Mouse (Mus musculus): ENCODE data around the gene Apol10b.
"Not testable (repeated sequence)": the region's sequence is repeated elsewhere in the genome, so short reads cannot be mapped to it uniquely, and the experiment has no call there.

The Apol10b gene

DNA sequence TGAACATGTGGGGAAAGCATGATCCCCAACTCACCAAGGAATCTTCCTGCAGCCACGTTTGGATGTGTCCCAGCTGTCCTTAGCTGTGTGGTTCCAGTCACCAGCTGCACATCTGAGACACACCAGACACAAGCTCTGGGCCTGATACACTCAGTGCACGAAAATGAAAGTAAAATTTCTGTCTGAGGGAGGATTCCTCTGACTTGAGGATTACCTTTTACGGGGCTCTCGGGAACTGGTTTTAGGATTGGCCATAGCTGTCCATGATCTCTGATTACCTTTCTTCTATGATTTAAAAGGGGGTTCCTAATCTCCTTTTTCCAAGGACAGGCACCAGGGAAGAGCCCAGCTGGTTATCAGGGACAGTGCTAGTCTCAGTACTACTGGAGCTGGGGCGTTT is at the start of gene Apol10b:
Apol10b (minus strand) TSS at position 165 of the 400 bp plus-strand sequence.
- in situ Hi-C loops (cut with MboI; ENCODE audit: unreplicated experiment in 2 of 2), result no loop called here

- in situ Hi-C loops (cut with MboI; ENCODE audit: unreplicated experiment in 2 of 2), result not testable (repeated sequence)
Measured at GRCm38 (mm10) chr15:77643176-77643575, 47.3 kb upstream of the Apol10b start, which contains the start of gene Apol11b. TSS of gene Apol11b (minus strand) at chr15:77643286.

DNA sequence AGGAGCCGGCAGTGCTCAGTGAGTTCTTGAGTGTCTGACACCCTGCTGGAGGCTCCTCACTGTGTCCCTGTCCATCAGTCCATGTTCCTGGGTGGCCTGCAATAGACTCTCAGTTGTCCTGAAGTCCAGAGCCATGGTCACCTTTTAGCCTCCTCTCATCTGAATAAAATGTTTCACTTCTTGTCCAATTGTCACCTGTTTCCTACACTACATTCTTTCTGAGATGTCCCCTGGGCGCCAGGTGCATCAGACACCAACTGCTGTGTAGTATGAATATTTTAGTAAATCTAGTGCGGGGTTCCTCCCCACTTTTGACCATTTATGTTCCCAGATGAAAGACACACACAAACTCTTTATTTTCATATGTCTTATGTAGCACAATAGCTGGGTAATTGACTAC is 33.9 kb upstream of the Apol10b start:
- in situ Hi-C loops (cut with MboI; ENCODE audit: unreplicated experiment in 2 of 2), result not testable (repeated sequence)

DNA sequence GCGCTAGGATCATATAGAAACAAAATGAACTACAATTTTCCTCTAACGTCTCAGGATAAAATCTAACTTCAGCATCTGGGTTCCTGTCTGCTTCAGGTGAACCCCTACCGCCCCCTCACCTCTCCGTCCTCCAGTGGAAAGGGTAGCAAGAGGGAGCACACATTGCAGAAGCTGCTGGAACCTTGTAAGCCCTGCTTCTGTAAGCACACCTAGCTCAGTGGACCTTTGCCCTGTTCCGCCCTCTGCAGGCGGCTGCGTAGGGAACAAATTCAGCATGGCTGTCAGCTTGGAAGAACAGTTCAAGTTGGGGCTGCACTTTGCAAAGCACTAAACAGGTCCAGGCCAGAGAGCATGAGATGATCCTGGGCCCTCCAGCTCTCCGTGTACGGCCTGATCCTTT is 32.7 kb upstream of the Apol10b start:
- in situ Hi-C loops (cut with MboI; ENCODE audit: unreplicated experiment in 2 of 2), result not testable (repeated sequence)

DNA sequence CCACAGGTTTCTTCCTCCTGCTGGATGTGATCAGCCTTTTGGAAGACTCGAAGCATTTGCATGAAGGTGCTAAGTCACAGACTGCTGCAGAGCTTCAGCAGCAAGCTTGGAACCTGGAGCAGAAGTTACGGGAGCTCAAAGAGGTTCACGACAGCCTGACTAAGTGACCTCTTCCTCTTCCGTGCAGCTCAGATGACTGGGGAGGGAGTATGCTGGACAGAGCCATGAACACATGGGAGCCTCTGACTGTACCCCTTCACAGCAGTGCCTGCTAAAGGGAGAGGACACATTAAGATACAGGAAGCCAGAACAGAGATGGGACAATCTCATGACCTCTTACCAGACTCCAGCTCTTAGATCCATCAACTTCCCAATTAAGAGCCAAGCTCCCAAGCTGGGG is 30.5 kb upstream of the Apol10b start:
- in situ Hi-C loops (cut with MboI; ENCODE audit: unreplicated experiment in 2 of 2), result not testable (repeated sequence)

DNA sequence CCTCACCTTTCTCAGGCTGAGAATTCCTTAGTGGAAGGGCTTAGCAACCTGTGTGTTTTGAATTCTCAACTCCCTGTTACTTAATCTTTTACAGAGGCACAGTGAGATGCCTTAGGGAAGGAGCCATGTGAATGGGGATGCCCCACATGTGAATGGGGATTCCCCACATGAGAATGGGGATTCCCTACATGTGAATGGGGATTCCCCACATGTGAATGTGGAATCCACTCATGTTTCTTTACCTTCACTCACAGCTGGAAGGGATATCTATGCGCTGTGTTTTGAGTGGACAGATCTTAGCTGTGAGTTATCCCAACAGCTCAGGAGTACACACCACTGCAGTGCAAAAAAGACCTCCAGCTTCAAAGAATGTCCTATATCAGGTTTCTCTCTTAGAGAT is 28.8 kb upstream of the Apol10b start:
- in situ Hi-C loops (cut with MboI; ENCODE audit: unreplicated experiment in 2 of 2), result no loop called here

DNA sequence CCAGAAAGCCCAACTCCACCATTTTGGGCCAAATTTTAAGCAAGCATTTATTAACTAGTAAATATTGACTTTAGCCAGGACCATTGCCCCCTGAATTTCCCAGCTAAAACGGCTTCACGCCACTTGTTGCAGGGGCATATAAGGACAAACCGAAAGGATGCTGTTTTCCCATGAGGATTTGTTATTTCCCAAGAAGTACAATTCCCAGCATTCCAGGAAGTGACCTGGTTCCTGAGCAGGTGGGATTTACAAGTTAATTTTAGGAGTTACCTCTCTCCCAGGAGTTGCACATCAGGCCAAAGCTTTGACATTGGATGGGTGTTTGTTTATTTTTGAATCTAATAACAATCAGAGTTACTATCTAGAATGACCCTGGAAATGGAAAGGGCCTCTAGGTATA is 10.1 kb upstream of the Apol10b start:
- in situ Hi-C loops (cut with MboI; ENCODE audit: unreplicated experiment in 2 of 2), result no loop called here

- in situ Hi-C loops (cut with MboI; ENCODE audit: unreplicated experiment in 2 of 2), result no loop called here
Measured at GRCm38 (mm10) chr15:77598958-77599357, 3.0 kb upstream of the Apol10b start, which contains the start of gene Gm36245. TSS of gene Gm36245 (plus strand) at chr15:77599258.

- in situ Hi-C loops (cut with MboI; ENCODE audit: unreplicated experiment in 2 of 2), result no loop called here
Measured at GRCm38 (mm10) chr15:77598429-77598828, 2.5 kb upstream of the Apol10b start.

GRCm38 (mm10) chr15:77593557-77593956 is 2.4 kb downstream of the Apol10b start:
- in situ Hi-C loops (cut with MboI; ENCODE audit: unreplicated experiment in 2 of 2), result no loop called here

- in situ Hi-C loops (cut with MboI; ENCODE audit: unreplicated experiment in 2 of 2), result no loop called here
Measured at GRCm38 (mm10) chr15:77590881-77591280, 5.0 kb downstream of the Apol10b start.

GRCm38 (mm10) chr15:77588981-77589380 is 6.9 kb downstream of the Apol10b start:
- in situ Hi-C loops (cut with MboI; ENCODE audit: unreplicated experiment in 2 of 2), result no loop called here

DNA sequence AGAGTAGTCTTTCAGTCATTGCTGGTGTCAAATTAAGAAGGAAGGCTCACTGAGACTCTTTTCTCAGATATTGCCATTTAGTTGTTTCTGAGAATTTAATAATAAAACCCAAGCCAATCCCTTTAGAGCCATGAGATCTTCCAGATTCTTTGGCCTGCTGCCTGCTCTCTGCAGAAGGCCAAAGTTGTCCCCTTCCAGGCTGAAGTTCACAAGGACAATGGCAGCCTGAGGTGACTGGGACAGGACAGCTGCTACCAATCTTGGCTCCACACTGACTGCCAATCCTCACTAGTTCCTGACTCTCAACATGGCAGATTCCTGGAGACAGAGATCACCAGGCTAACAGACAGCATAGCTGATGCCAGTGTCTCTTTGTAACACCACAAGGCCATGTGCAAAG is 8.9 kb downstream of the Apol10b start:
- in situ Hi-C loops (cut with MboI; ENCODE audit: unreplicated experiment in 2 of 2), result no loop called here

DNA sequence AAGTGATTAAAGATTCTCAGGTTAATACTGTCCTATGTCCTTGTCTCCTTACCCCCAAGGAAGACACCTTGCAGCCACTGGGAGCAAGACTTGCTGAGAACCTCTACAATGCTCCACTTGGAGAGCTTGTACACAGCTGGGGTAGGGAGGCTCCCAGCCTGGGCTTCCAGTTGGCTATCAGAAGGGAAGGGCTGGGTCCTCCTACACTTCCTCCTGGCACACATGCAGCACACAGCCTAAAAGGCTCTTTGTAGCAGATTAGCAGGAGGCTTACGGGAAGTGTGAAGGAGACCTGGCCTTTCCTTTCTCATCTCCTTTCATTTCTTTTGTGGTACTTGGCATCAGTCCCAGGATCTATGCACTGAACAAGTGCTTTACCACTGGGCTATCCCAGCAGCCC is 14.2 kb downstream of the Apol10b start:
- in situ Hi-C loops (cut with MboI; ENCODE audit: unreplicated experiment in 2 of 2), result loop anchor here in 1 of 2 experiments (5.0 kb wide), 1 partner anchor 64 kb away; no protein-coding TSS in a partner anchor

DNA sequence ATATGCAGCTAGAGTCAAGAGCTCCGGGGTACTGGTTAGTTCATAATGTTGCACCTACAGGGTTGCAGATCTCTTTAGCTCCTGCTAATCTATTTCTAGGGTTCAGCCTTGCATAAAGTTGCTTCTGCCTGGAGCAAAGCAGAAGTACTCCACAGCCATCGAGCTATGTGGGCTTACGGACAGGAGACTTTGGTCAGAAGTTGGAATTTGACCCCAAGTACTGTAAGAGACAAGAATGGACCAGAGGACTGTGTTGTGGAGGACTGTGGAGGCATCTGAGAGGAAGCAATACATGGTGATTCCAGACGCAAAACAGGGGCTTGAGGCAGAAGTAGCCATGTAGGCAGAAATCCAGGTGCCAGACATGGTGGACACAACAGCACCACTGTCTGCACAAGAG is 16.6 kb downstream of the Apol10b start:
- in situ Hi-C loops (cut with MboI; ENCODE audit: unreplicated experiment in 2 of 2), result no loop called here

- in situ Hi-C loops (cut with MboI; ENCODE audit: unreplicated experiment in 2 of 2), result no loop called here
Measured at GRCm38 (mm10) chr15:77578801-77579200, 17.1 kb downstream of the Apol10b start.

- in situ Hi-C loops (cut with MboI; ENCODE audit: unreplicated experiment in 2 of 2), result loop anchor here in 1 of 2 experiments (10.0 kb wide), 1 partner anchor 52 kb away; no protein-coding TSS in a partner anchor
Measured at GRCm38 (mm10) chr15:77563219-77563618, 32.7 kb downstream of the Apol10b start.

DNA sequence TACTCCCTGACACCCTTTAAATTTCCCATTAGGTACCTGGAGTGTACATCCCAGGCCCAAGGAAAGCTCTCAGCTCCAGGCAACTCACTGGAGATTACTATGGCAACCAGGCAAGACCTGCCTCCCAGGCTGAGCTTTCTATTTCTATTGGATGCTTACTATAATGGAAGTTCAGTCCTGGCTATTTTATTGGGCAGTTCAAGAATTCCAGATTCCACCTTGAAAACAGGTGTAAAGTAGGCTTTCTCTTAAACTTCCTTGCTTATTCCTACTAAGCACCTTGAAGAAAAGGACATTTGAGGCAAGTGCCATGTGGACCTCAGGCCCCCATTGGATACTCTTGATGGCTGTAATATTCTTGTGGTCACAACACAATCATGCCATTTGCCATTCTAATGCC is 34.1 kb downstream of the Apol10b start, which contains the start of gene 1700025B11Rik:
1700025B11Rik (minus strand) TSS at position 101 of the 400 bp plus-strand sequence.
- in situ Hi-C loops (cut with MboI; ENCODE audit: unreplicated experiment in 2 of 2), result loop anchor here in 1 of 2 experiments (10.0 kb wide), 1 partner anchor 53 kb away; no protein-coding TSS in a partner anchor

DNA sequence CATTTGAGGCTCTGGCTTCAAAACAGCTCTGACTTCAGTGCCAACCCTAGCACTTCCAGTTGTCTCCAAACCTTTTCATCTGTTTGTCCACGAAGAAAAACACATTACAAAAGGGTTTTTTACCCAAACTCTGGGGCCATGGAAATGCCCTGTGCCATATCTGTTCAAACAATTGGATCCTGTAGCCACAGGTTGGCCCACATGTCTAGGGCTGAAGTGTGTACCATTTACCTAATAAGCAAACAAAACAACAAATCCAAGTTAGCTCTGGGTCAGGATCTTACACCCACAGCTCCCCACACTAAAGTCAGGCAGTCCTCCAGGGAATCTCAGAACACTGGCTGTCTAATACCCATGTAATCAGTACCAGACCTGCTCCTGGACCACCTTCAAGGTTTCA is 56.7 kb downstream of the Apol10b start:
- in situ Hi-C loops (cut with MboI; ENCODE audit: unreplicated experiment in 2 of 2), result not testable (repeated sequence)
